In genomic region chr5:144753041-144753440, GRCm38 (mm10) we compare ENCODE assay signal across 8 mouse cellular contexts. TPM values are rescaled to one million over a fixed set of nuclear protein-coding genes. Genes with fewer than 3 reads are reported as not detected.
DNase-seq lines count a peak whose midpoint lies in the region; ATAC-seq lines count a peak whose summit lies in the region.

No protein-coding gene starts in this region.

- no peaks in the 10 kb centered on the region for H3K27me3 ChIP-seq in forebrain, embryonic 14.5 days (replicated peaks; ENCODE audit: control insufficient read depth, insufficient read depth, low read length)
- no peaks in the 10 kb centered on the region; the same call in 1 of the 2 replicates for H3K27me3 ChIP-seq in forebrain, embryonic 12.5 days

- ATAC-seq in forebrain, embryonic 14.5 days = no peak
- ATAC-seq in forebrain, embryonic 12.5 days (ENCODE audit: low FRiP score) = no peak
- peak; percentile 83 for ATAC-seq in frontal cortex, adult (ENCODE audit: low TSS enrichment)
- peak; percentile 92 for ATAC-seq in megakaryocyte-erythroid progenitor cell, adult 5-6 weeks (replicated peaks; ENCODE audit: low FRiP score, low TSS enrichment, poor library complexity, severe bottlenecking)

- WGBS in forebrain, embryonic 14.5 days = 61% methylated on average over 7 of the region's 7 CpGs
- WGBS in forebrain, embryonic 12.5 days = 72% methylated on average over 7 of the region's 7 CpGs

- H3K27ac ChIP-seq in forebrain, embryonic 14.5 days (ENCODE audit: low read depth, low read length) = no peak overlapping the region
- no peak overlapping the region for H3K27ac ChIP-seq in forebrain, embryonic 12.5 days

- no peak overlapping the region for H3K4me3 ChIP-seq in forebrain, embryonic 14.5 days (ENCODE audit: low read depth, low read length)
- no peak overlapping the region for H3K4me3 ChIP-seq in forebrain, embryonic 12.5 days (replicated peaks)

- peaks cover 7% of the 10 kb centered on the region; the same call in 1 of the 2 replicates for H3K36me3 ChIP-seq in forebrain, embryonic 14.5 days (ENCODE audit: control insufficient read depth, insufficient read depth, low read length)
- H3K36me3 ChIP-seq in forebrain, embryonic 12.5 days (replicated peaks) = 0 out of 2 replicates have a peak, but pooled peaks cover 4% of the 10 kb centered on the region

- H3K4me2 ChIP-seq in forebrain, embryonic 14.5 days (ENCODE audit: low read length) = no peak overlapping the region
- H3K4me2 ChIP-seq in forebrain, embryonic 12.5 days = no peak overlapping the region

- no peak overlapping the region for H3K9ac ChIP-seq in forebrain, embryonic 14.5 days (ENCODE audit: low read length)
- H3K9ac ChIP-seq in forebrain, embryonic 12.5 days = no peak overlapping the region

- H3K4me1 ChIP-seq in forebrain, embryonic 14.5 days (ENCODE audit: control insufficient read depth, insufficient read depth, low read length) = peaks cover 3% of the 10 kb centered on the region; the same call in 1 of the 2 replicates
- peaks cover 3% of the 10 kb centered on the region; the same call in 1 of the 2 replicates for H3K4me1 ChIP-seq in forebrain, embryonic 12.5 days

- no peaks in the 10 kb centered on the region for H3K9me3 ChIP-seq in forebrain, embryonic 14.5 days (replicated peaks; ENCODE audit: control insufficient read depth, low read length)
- H3K9me3 ChIP-seq in forebrain, embryonic 12.5 days = no peaks in the 10 kb centered on the region

- peak; percentile 69 for DNase-seq in forebrain, embryonic 14.5 days (ENCODE audit: low spot score)
- peak; percentile 30 for DNase-seq in 3134 (ENCODE audit: extremely low read depth, insufficient read length, low spot score)
- peak; percentile 50 for DNase-seq in adrenal gland, postnatal 14 days
- DNase-seq in layer of hippocampus, adult 9-10 months (ENCODE audit: low spot score) = peak; percentile 75
- DNase-seq in thymus, postnatal 36 days = peak; percentile 29 to 37

RNA-seq across cellular contexts. Expression of gene Tmem130, which starts 8.6 kb away (rescaled TPM):
- polyA plus RNA-seq in forebrain, embryonic 14.5 days (2014; fragmentation: Nextera tagmentation; extraction: Ambion mirVana) = 108 and 139 TPM in 2 replicates
- polyA plus RNA-seq in forebrain, embryonic 12.5 days (2016; fragmentation: Nextera tagmentation; extraction: Ambion mirVana) = 48.1 and 56.0 TPM in 2 replicates
- total RNA-seq in adrenal gland, postnatal 14 days (2021) = 30.5 and 34.5 TPM in 2 replicates
- total RNA-seq in megakaryocyte-erythroid progenitor cell, adult 5-6 weeks (2014; fragmentation: Nextera tagmentation) = 0.22 and 1.2 TPM in 2 replicates
- 0.23 and 0.75 TPM in 2 replicates for total RNA-seq in megakaryocyte-erythroid progenitor cell, adult 5-6 weeks (2017)

RNA-seq across cellular contexts. Expression of gene Trrap, which starts 14.5 kb away (rescaled TPM):
- 54.0 and 63.6 TPM in 2 replicates for polyA plus RNA-seq in forebrain, embryonic 14.5 days (2014; fragmentation: Nextera tagmentation; extraction: Ambion mirVana)
- 100 and 107 TPM in 2 replicates for polyA plus RNA-seq in forebrain, embryonic 12.5 days (2016; fragmentation: Nextera tagmentation; extraction: Ambion mirVana)
- total RNA-seq in adrenal gland, postnatal 14 days (2021) = 91.2 and 98.3 TPM in 2 replicates
- total RNA-seq in megakaryocyte-erythroid progenitor cell, adult 5-6 weeks (2014; fragmentation: Nextera tagmentation) = 77.8 and 124 TPM in 2 replicates
- 33.5 and 40.3 TPM in 2 replicates for total RNA-seq in megakaryocyte-erythroid progenitor cell, adult 5-6 weeks (2017)

Comparison
In these comparisons a context has a peak if more than half of its experiments do, and no peak if none do; other contexts are left out.
1. ATAC-seq: peak in frontal cortex, adult (single experiment) and megakaryocyte-erythroid progenitor cell, adult 5-6 weeks (single experiment); none in forebrain, embryonic 14.5 days (single experiment) and forebrain, embryonic 12.5 days (single experiment).
2. RNA of gene Tmem130, which starts 8.6 kb away (total RNA-seq): 30.5 to 34.5 TPM in adrenal gland, postnatal 14 days; 0.22 to 1.2 TPM in megakaryocyte-erythroid progenitor cell, adult 5-6 weeks; every median in the first group is over 10 times any median in the second.
3. Peak in every context shown above with its lines, with median percentiles within 50 percentile points of each other: DNase-seq.